Mouse (Mus musculus): ENCODE measurements around the gene Bod1l. TPM values are rescaled to one million over a fixed set of nuclear protein-coding genes. Genes with fewer than 3 reads are reported as not detected.

Gene Bod1l
- total and polyA plus RNA-seq, 3 experiments, result 8.9 to 16.5 (median 15.4) TPM

- no peak overlapping the region for H3K4me2 ChIP-seq (ENCODE audit: insufficient read depth, low read depth, poor library complexity, severe bottlenecking)
- H3K27ac ChIP-seq (ENCODE audit: insufficient read depth, low read depth), result no peak overlapping the region
- peaks cover 0 to 2% of the 10 kb centered on the region in 2 experiments for H3K36me3 ChIP-seq (replicated peaks in 1 of 2; ENCODE audit: control insufficient read depth in 1 of 2, insufficient read depth in 1 of 2, low read length in 1 of 2)
- H3K9ac ChIP-seq (ENCODE audit: insufficient read depth, low read depth), result no peak overlapping the region
- H3K4me3 ChIP-seq (replicated peaks in 1 of 3; ENCODE audit: low read depth in 2 of 3, low read length in 2 of 3, poor library complexity in 1 of 3), result no peak overlapping the region
- dilution Hi-C loops (cut with MboI; ENCODE audit: extremely low pct_ligation_motif_present, extremely low pct_unique_long_range_greater_than_20kb, low sequenced_read_pairs) (no loop called here), in situ Hi-C loops (cut with MboI; ENCODE audit: low pct_ligation_motif_present, low pct_unique_long_range_greater_than_20kb, low sequenced_read_pairs) (no loop called here)
- peaks cover 0 to 14% of the 10 kb centered on the region in 2 experiments; a peak in 2 of 4 replicates for H3K4me1 ChIP-seq (ENCODE audit: control insufficient read depth in 1 of 2, insufficient read depth in 2 of 2)
- H3K27me3 ChIP-seq (replicated peaks), result no peaks in the 10 kb centered on the region
- no peak for DNase-seq (ENCODE audit: extremely low read depth)
- TF ChIP-seq JUN (IDR thresholded peaks at IDR 0.05; ENCODE audit: insufficient read depth, low read depth, low read length) (no peak), CHD1 (IDR thresholded peaks at IDR 0.05; ENCODE audit: low read depth, low read length) (no peak), MAFK (IDR thresholded peaks at IDR 0.05; ENCODE audit: insufficient replicate concordance, low read length) (no peak), ZMIZ1 (IDR thresholded peaks at IDR 0.05; ENCODE audit: low read depth, low read length) (no peak), TBP (conservative IDR thresholded peaks at IDR 0.05; ENCODE audit: low read depth, low read length) (no peak), CTCF (conservative IDR thresholded peaks at IDR 0.05 in 1 of 2, IDR thresholded peaks at IDR 0.05 in 1 of 2; ENCODE audit: low read depth in 2 of 2, low read length in 2 of 2) (no peak), RAD21 (IDR thresholded peaks at IDR 0.05; ENCODE audit: low read depth, low read length) (no peak), GABPA (IDR thresholded peaks at IDR 0.05; ENCODE audit: insufficient replicate concordance, low read depth, low read length) (no peak), HCFC1 (IDR thresholded peaks at IDR 0.05; ENCODE audit: low read depth, low read length) (no peak), ETS1 (conservative IDR thresholded peaks at IDR 0.05; ENCODE audit: low read depth, low read length) (no peak), SMC3 (IDR thresholded peaks at IDR 0.05; ENCODE audit: low read depth, low read length) (no peak), UBTF (IDR thresholded peaks at IDR 0.05; ENCODE audit: low read depth, low read length) (no peak), USF1 (IDR thresholded peaks at IDR 0.05; ENCODE audit: low read depth, low read length) (no peak), IRF4 (IDR thresholded peaks at IDR 0.05; ENCODE audit: low read depth, low read length) (no peak), ZC3H11A (IDR thresholded peaks at IDR 0.05; ENCODE audit: low read depth, low read length) (no peak), POLR2A (IDR thresholded peaks at IDR 0.05; ENCODE audit: low read depth, low read length) (no peak), MAZ (IDR thresholded peaks at IDR 0.05; ENCODE audit: low read depth, low read length) (no peak), SIN3A (IDR thresholded peaks at IDR 0.05; ENCODE audit: low read length) (no peak)
- no peaks in the 10 kb centered on the region for H3K79me2 ChIP-seq (replicated peaks; ENCODE audit: control insufficient read depth, extremely low read depth, insufficient read depth, poor library complexity, severe bottlenecking)
- no peaks in the 10 kb centered on the region for H3K9me3 ChIP-seq (replicated peaks; ENCODE audit: low read length)
Measured at GRCm38 (mm10) chr5:41780026-41780425, 64.1 kb downstream of the Bod1l start.

DNA sequence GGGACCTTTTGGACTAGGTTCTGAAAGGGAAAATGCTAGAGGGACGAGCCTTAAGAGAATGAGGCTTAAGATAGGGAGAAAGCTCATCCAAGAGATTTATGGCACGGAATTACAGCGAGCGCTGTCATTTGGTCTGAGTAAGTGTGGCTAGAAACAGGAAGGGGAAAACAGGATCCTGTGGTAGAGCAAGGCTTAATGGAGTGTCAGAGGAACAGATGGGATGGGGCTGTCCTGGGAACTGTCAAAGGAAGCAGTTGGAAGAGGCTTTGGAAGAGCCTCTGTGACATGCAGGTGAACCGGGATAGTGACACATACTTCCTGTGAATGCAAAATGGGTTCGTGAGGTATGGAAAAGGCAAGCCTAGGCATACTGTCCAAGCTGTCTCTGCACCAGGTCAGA lies 68.4 kb downstream of the Bod1l start:
- no peak overlapping the region for H3K4me3 ChIP-seq (replicated peaks in 1 of 3; ENCODE audit: low read depth in 2 of 3, low read length in 2 of 3, poor library complexity in 1 of 3)
- TF ChIP-seq MXI1 (IDR thresholded peaks at IDR 0.05; ENCODE audit: low read depth, low read length), result no peak
- TF ChIP-seq SMC3 (IDR thresholded peaks at IDR 0.05; ENCODE audit: low read depth, low read length), result no peak
- TF ChIP-seq NRF1 (IDR thresholded peaks at IDR 0.05; ENCODE audit: low read depth, low read length), result no peak
- TF ChIP-seq USF1 (IDR thresholded peaks at IDR 0.05; ENCODE audit: low read depth, low read length), result no peak
- no peak for TF ChIP-seq ELF1 (IDR thresholded peaks at IDR 0.05; ENCODE audit: low read depth, low read length)
- no peak for TF ChIP-seq ETS1 (conservative IDR thresholded peaks at IDR 0.05; ENCODE audit: low read depth, low read length)
- TF ChIP-seq GABPA (IDR thresholded peaks at IDR 0.05; ENCODE audit: insufficient replicate concordance, low read depth, low read length), result no peak
- no peak for TF ChIP-seq ZKSCAN1 (IDR thresholded peaks at IDR 0.05; ENCODE audit: borderline replicate concordance, low read depth, low read length)
- TF ChIP-seq PAX5 (IDR thresholded peaks at IDR 0.05; ENCODE audit: low read length), result no peak
- TF ChIP-seq UBTF (IDR thresholded peaks at IDR 0.05; ENCODE audit: low read depth, low read length), result no peak
- no peak for TF ChIP-seq TBP (conservative IDR thresholded peaks at IDR 0.05; ENCODE audit: low read depth, low read length)
- no peak for TF ChIP-seq HCFC1 (IDR thresholded peaks at IDR 0.05; ENCODE audit: low read depth, low read length)
- no peak for TF ChIP-seq JUN (IDR thresholded peaks at IDR 0.05; ENCODE audit: insufficient read depth, low read depth, low read length)
- TF ChIP-seq IRF4 (IDR thresholded peaks at IDR 0.05; ENCODE audit: low read depth, low read length), result no peak
- no peak for TF ChIP-seq E2F4 (IDR thresholded peaks at IDR 0.05; ENCODE audit: insufficient replicate concordance, low read depth, low read length)
- TF ChIP-seq TCF12 (IDR thresholded peaks at IDR 0.05; ENCODE audit: low read depth, low read length), result no peak
- no peak for TF ChIP-seq ZC3H11A (IDR thresholded peaks at IDR 0.05; ENCODE audit: low read depth, low read length)
- no peak for TF ChIP-seq MAZ (IDR thresholded peaks at IDR 0.05; ENCODE audit: low read depth, low read length)
- TF ChIP-seq CHD2 (IDR thresholded peaks at IDR 0.05; ENCODE audit: low read length), result no peak
- no peak for DNase-seq (ENCODE audit: extremely low read depth)
- in situ Hi-C loops (cut with MboI; ENCODE audit: low pct_ligation_motif_present, low pct_unique_long_range_greater_than_20kb, low sequenced_read_pairs), result no loop called here
- no peak overlapping the region for H3K27ac ChIP-seq (ENCODE audit: insufficient read depth, low read depth)
- H3K79me2 ChIP-seq (replicated peaks; ENCODE audit: control insufficient read depth, extremely low read depth, insufficient read depth, poor library complexity, severe bottlenecking), result no peaks in the 10 kb centered on the region
- dilution Hi-C loops (cut with MboI; ENCODE audit: extremely low pct_ligation_motif_present, extremely low pct_unique_long_range_greater_than_20kb, low sequenced_read_pairs), result no loop called here
- H3K9me3 ChIP-seq (replicated peaks; ENCODE audit: low read length), result no peaks in the 10 kb centered on the region
- peaks cover 0 to 12% of the 10 kb centered on the region in 2 experiments; a peak in 2 of 4 replicates for H3K4me1 ChIP-seq (ENCODE audit: control insufficient read depth in 1 of 2, insufficient read depth in 2 of 2)
- no peak overlapping the region for H3K9ac ChIP-seq (ENCODE audit: insufficient read depth, low read depth)
- H3K36me3 ChIP-seq (replicated peaks in 1 of 2; ENCODE audit: control insufficient read depth in 1 of 2, insufficient read depth in 1 of 2, low read length in 1 of 2), result no peaks in the 10 kb centered on the region
- no peaks in the 10 kb centered on the region for H3K27me3 ChIP-seq (replicated peaks)
- no peak overlapping the region for H3K4me2 ChIP-seq (ENCODE audit: insufficient read depth, low read depth, poor library complexity, severe bottlenecking)

Data from CH12.LX (cell line).